Mouse (Mus musculus) cerebellum, adult 2 months (tissue): ENCODE data around the gene Gabrg3. TPM values are rescaled to one million over a fixed set of nuclear protein-coding genes. Genes with fewer than 3 reads are reported as not detected.

Experiments
- DNase-seq, 2 experiments: peaks; one replicate each; pipeline ENCODE4 v3.0.0; 2021
- H3K27ac ChIP-seq: fragments of 200-500 bp; 2 replicates; pipeline ENCODE4 v1.5.1; 2012; ENCODE audit warnings: low read length, control low read depth, inconsistent platforms; ENCODE audit not compliant: insufficient read depth
- H3K27me3 ChIP-seq: fragments of 200-500 bp; 2 replicates; pipeline ENCODE4 v1.6.1; 2012; ENCODE audit warnings: inconsistent platforms, mild to moderate bottlenecking, low read length, moderate library complexity; ENCODE audit not compliant: control insufficient read depth, insufficient read depth
- H3K4me1 ChIP-seq: fragments of 200-500 bp; 2 replicates; pipeline ENCODE4 v1.6.1; 2011; ENCODE audit warnings: low read length; ENCODE audit not compliant: control insufficient read depth, insufficient read depth
- H3K4me3 ChIP-seq: fragments of 200-500 bp; replicated peaks from 2 replicates; pipeline ENCODE3; 2011; ENCODE audit warnings: mild to moderate bottlenecking, low read depth, low read length, control low read depth; ENCODE audit not compliant: insufficient read depth
- CTCF ChIP-seq: fragments of 200-500 bp; IDR thresholded peaks from 2 replicates; pipeline ENCODE4 v1.5.1; 2011; ENCODE audit warnings: low read depth, mild to moderate bottlenecking, control low read depth, low read length, moderate library complexity, borderline replicate concordance; ENCODE audit not compliant: insufficient read depth
- POLR2A ChIP-seq: fragments of 200-500 bp; IDR thresholded peaks from 2 replicates; pipeline ENCODE4 v1.6.1; 2011; ENCODE audit warnings: low read length, control low read depth, borderline replicate concordance; ENCODE audit not compliant: insufficient read depth
- WGBS: fragments of 180-500 bp; shearing (Covaris S2); methylation state at CpG from one replicate; pipeline ENCODE4 v1.1.7; 2018; 5-methylcytosine and 5-hydroxymethylcytosine counted together
- polyA plus RNA-seq: library from polyadenylated mRNA; depleted of rRNA; stranded (reverse); fragments of >200 nt; gene quantifications from 2 replicates; pipeline ENCODE4 v1.2.3, GENCODE M21; 2012

Gabrg3 gene
- polyA plus RNA-seq, 1 experiment: 2.7 TPM

DNA sequence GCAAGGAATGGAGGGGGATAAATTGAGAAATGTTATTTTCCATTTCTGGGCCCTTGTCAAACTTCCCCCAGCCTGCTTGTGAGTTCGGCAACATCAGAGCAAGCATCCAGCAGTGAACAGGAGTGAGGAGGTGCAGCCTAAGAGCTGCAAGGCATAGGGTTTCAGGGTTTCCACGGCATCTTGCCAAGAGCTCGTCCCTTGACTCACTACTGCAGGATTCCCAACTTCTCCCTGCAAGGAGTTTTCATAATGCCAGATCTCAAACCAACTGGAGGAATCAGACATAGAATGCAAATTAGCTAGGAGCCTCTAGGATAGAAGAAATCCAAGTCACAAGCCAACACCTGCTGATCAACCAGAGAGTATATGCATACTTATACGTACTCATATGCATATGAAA lies 254.0 kb downstream of the Gabrg3 start:
- TF ChIP-seq CTCF (no peak), POLR2A (no peak)
- no peak overlapping the region for H3K4me3 ChIP-seq
- 45% methylated on average over 4 of the region's 4 CpGs for WGBS
- H3K4me1 ChIP-seq: no peaks in the 10 kb centered on the region
- no peak overlapping the region for H3K27ac ChIP-seq
- no peaks in the 10 kb centered on the region for H3K27me3 ChIP-seq
- DNase-seq: no peak

DNA sequence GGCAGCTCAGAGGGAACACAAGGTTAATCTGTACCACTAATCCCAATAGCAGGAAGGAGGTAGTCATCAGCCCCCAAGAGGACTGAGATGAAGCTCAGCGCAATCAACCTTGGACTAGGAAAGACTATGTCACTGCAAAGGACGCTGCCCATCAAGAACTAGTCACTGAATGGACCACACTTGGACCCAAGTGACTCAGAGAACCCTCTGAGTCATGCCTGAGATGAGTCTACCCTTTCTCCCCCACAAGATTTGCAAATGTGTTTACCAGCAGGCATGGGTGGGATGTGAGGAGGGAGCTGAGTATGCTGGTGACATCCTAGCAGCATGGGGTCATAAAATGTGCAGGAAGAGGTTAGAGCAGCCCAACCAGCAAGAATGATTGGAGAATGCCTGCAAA lies 254.5 kb downstream of the Gabrg3 start:
- no peak for TF ChIP-seq CTCF
- no peak for TF ChIP-seq POLR2A
- WGBS: 73% methylated on average over 2 of the region's 2 CpGs
- H3K27ac ChIP-seq: no peak overlapping the region

DNA sequence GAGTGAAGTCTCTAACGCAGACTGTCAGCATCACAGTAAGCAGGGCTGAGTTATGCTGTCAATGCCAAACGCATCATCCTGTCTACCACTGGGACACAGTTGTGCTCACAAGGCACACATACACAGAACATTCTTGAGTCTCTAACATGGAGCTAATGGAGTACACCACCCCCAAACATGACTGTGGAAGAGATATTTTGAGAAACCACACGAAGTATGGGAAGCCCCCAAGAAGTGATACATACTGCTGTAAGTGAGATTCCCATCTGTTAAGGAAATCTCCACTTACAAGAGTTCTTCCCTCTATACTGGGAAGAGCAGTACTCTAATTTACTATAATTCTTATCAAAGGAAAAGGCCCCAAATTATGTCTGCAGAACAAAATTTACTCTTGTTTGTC lies 286.9 kb downstream of the Gabrg3 start:
- no peak overlapping the region for H3K4me3 ChIP-seq
- no peaks in the 10 kb centered on the region for H3K27me3 ChIP-seq
- WGBS: 64% methylated on average over 3 of the region's 3 CpGs
- TF ChIP-seq CTCF (no peak), POLR2A (no peak)
- no peak overlapping the region for H3K27ac ChIP-seq
- H3K4me1 ChIP-seq: no peaks in the 10 kb centered on the region
- no peak for DNase-seq

More for the DNA sequence above, 254.5 kb downstream of the Gabrg3 start:
- Histone ChIP-seq H3K4me1 (no peaks in the 10 kb centered on the region), H3K4me3 (no peak overlapping the region), H3K27me3 (no peaks in the 10 kb centered on the region)
- no peak for DNase-seq

DNA sequence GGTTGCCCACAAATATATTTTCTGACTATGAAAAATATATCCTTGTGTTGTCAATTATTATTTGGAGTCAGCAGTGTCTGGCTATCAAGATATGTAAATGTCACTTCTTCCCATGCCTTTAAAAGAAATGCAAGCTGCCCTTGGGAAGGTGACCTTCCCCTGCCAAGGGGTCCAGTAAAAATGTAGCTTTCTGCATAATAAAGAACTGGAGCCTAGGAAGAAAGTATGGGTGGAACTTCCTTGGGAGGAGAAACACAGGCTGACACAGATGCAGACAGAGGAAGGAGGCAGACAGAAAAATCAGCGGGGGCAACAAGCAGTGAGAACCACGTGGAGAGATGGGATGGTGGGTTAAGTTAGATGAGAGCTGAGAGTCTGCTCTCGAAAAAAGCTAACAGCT lies 304.9 kb downstream of the Gabrg3 start:
- DNase-seq: no peak
- Histone ChIP-seq H3K4me1 (no peaks in the 10 kb centered on the region), H3K27ac (no peak overlapping the region), H3K4me3 (no peak overlapping the region), H3K27me3 (no peaks in the 10 kb centered on the region)
- 59% methylated on average over 3 of the region's 3 CpGs for WGBS
- TF ChIP-seq CTCF (no peak), POLR2A (no peak)

DNA sequence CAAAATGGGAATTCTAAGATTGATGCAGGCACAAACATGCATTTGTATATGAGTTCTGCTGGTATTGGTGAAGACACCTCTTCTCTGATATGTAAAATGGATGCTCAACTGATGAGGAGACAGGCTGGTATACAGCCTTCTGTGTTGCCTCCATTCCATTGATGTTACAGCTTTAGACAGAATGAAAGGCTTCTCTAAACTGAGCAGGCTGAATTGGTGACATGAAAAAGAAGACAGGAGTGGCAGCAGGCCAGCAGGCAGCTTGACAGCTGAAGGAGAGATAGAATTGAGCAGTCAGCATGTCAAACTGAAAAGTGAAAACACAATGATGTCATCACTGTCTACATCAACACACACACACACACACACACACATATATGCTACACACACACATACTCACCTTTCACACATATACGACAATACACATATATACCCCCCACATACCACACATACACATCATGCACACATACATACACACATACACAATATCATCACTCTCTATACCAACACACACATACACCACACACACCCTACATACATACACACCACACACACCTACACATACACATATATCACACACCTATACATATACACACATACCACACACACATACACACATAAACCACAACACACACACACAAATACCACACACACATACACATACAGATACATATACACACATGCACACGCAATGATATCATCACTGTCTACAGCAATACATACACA lies 315.4 kb downstream of the Gabrg3 start:
- WGBS: 89% methylated on average over 2 of the region's 2 CpGs
- no peak for TF ChIP-seq POLR2A
- TF ChIP-seq CTCF: no peak
- no peak for DNase-seq

DNA sequence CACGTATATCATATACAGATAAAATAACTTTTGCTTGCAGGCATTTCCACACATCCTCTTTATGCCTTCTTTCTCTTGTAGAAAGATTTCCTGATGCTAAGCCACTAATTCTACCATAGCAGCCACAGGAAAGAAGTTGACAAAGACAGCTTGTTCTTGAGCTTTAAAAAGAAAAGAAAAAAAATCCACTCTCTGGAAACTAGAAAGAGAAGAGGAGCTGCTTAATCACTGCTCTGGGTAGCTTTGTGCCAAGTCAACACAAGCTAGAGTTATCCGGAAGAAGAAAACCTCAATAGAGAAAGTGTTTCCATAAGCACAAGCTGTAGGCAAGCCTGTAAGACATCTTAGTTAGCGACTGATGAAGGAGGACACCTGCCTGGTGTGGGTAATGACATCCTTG lies 321.6 kb downstream of the Gabrg3 start:
- Histone ChIP-seq H3K27me3 (no peaks in the 10 kb centered on the region), H3K4me3 (no peak overlapping the region), H3K27ac (no peak overlapping the region), H3K4me1 (no peaks in the 10 kb centered on the region)
- no peak for TF ChIP-seq POLR2A
- TF ChIP-seq CTCF: no peak
- WGBS: 88% methylated on average over 3 of the region's 3 CpGs
- DNase-seq: no peak

More for the DNA sequence above, 315.4 kb downstream of the Gabrg3 start:
- no peak overlapping the region for H3K27ac ChIP-seq
- no peaks in the 10 kb centered on the region for H3K4me1 ChIP-seq
- H3K4me3 ChIP-seq: no peak overlapping the region
- H3K27me3 ChIP-seq: no peaks in the 10 kb centered on the region

DNA sequence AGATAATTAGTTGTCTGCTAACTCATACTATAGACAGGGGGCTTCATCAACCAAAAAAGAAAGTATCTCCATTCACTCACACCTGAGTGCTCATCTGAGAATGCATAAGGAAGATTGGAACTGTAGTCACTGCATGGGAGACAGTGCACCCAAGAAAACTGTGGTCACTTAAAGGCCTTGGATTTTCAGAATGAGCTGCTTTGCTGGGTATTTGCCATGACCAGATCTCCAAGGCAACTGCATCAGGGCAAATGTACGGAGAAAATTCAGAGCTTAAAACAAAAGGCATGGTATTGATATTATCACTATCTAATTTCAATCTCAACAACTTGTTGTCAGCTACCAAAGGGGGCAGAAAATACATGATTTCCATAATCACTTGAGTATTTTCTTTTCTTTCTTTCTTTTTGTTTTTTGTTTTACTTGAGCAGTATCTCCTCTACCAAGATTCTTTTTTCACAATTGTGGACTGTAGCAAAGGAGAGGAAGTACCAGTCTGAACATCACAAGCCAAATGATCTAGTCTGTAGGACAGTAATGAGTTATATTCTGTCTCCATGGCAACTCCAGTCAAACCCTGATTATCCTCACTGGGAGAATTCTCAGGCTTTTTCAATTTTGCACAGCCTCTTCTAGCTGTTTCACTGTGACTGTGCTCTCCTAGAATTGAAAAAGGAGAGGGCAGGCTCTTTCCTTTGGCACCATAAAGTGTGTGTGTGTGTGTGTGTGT lies 335.9 kb downstream of the Gabrg3 start:
- 28% methylated on average over 1 of the region's 1 CpGs for WGBS
- DNase-seq: no peak
- Histone ChIP-seq H3K4me1 (no peaks in the 10 kb centered on the region), H3K4me3 (no peak overlapping the region), H3K27ac (no peak overlapping the region), H3K27me3 (no peaks in the 10 kb centered on the region)
- TF ChIP-seq POLR2A (no peak), CTCF (no peak)
